Mouse (Mus musculus): ENCODE measurements around the gene Msh4.

- TF ChIP-seq POLR2A (IDR thresholded peaks at IDR 0.05; ENCODE audit: low read depth, low read length) (no peak), CTCF (IDR thresholded peaks at IDR 0.05; ENCODE audit: extremely low read depth, insufficient read depth, insufficient read length, insufficient replicate concordance) (no peak)
Observed at GRCm38 (mm10) chr3:153943003-153943640, 37.2 kb upstream of the Msh4 start.
